Mouse (Mus musculus) C2C12 (cell line): Measurements from ENCODE around the gene Sept9.

Source experiments
- CTCF ChIP-seq: IDR thresholded peaks from one replicate; pipeline ENCODE4 v1.5.1; 2011; ENCODE audit not compliant: control insufficient read depth, insufficient read depth, insufficient read length
- FOSL1 ChIP-seq: IDR thresholded peaks from one replicate; pipeline ENCODE4 v1.8.0; 2011; ENCODE audit warnings: mild to moderate bottlenecking, low read length; ENCODE audit not compliant: poor library complexity, insufficient read depth, severe bottlenecking
- MAX ChIP-seq: IDR thresholded peaks from one replicate; pipeline ENCODE4 v1.6.1; 2011; ENCODE audit warnings: mild to moderate bottlenecking, control low read depth
- MYOD1 ChIP-seq: IDR thresholded peaks from one replicate; pipeline ENCODE4 v1.6.1; 2011; ENCODE audit warnings: low read depth; ENCODE audit not compliant: control insufficient read depth, insufficient read length
- MYOG ChIP-seq: IDR thresholded peaks from one replicate; pipeline ENCODE4 v1.6.1; 2011; ENCODE audit not compliant: control insufficient read depth, insufficient read length; ENCODE audit errors: extremely low read depth
- USF1 ChIP-seq: IDR thresholded peaks from one replicate; pipeline ENCODE4 v1.6.1; 2011; ENCODE audit warnings: low read depth, mild to moderate bottlenecking, control low read depth, moderate library complexity

DNA sequence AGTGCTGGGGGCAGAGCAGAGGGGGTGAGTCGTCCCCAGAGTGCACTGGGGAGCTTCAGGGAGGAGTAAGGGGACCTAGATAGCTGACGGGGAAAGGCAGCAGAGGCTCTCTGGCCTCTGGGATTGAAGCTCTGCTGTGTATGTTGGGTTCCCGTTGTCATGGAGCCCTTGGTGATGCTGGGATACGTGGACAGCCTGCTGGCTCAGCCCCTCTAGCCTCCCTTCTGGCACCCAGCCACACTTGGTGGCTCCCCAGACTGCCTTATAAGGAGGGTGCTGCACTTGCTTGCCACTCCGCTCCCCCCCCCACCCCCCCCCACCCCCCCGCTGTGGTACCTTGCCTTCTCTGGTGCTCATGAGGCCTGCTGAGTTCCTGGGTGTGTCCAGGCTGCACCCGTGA, 95.8 kb downstream of the Sept9 start:
- TF ChIP-seq MYOD1 (no peak), CTCF (no peak), FOSL1 (no peak), USF1 (no peak), MAX (no peak), MYOG (no peak)
